Mouse (Mus musculus) ES-Bruce4 (cell line): ENCODE results near the gene Nfasc. TPM values are rescaled to one million over a fixed set of nuclear protein-coding genes. Genes with fewer than 3 reads are reported as not detected.
A peak's percentile ranks its signal among the peaks of the same experiment; 100 is the strongest.

Experiments
- H3K27ac ChIP-seq: 2 replicates; pipeline ENCODE4 v1.5.1; 2012; ENCODE audit warnings: low read length, inconsistent platforms; ENCODE audit not compliant: insufficient read depth
- H3K27me3 ChIP-seq: 2 replicates; pipeline ENCODE4 v1.6.1; 2012; ENCODE audit warnings: mild to moderate bottlenecking, low read length, inconsistent platforms; ENCODE audit not compliant: control insufficient read depth, poor library complexity, insufficient read depth, severe bottlenecking
- H3K36me3 ChIP-seq: 2 replicates; pipeline ENCODE4 v1.6.1; 2012; ENCODE audit warnings: inconsistent platforms, mild to moderate bottlenecking, low read length, moderate library complexity; ENCODE audit not compliant: control insufficient read depth, poor library complexity, insufficient read depth, severe bottlenecking
- H3K4me1 ChIP-seq: one replicate; pipeline ENCODE4 v1.8.1; 2011; ENCODE audit warnings: low read length; ENCODE audit not compliant: control insufficient read depth, insufficient read depth
- H3K4me3 ChIP-seq: 2 replicates; pipeline ENCODE4 v1.5.1; 2011; ENCODE audit warnings: low read depth, mild to moderate bottlenecking, low read length
- H3K9ac ChIP-seq: 2 replicates; pipeline ENCODE4 v1.6.1; 2012; ENCODE audit warnings: low read depth, mild to moderate bottlenecking, inconsistent platforms; ENCODE audit not compliant: poor library complexity, severe bottlenecking
- H3K9me3 ChIP-seq: replicated peaks from 2 replicates; pipeline ENCODE4 v1.6.1; 2012; ENCODE audit warnings: mild to moderate bottlenecking, low read length, inconsistent platforms; ENCODE audit not compliant: control insufficient read depth, poor library complexity, insufficient read depth, severe bottlenecking
- CTCF ChIP-seq: IDR thresholded peaks from one replicate; pipeline ENCODE4 v1.8.1; 2011; ENCODE audit warnings: low read depth, low read length
- EP300 ChIP-seq: IDR thresholded peaks from 2 replicates; pipeline ENCODE4 v1.6.1; 2011; ENCODE audit warnings: low read depth, low read length; ENCODE audit not compliant: insufficient read depth
- POLR2A ChIP-seq: IDR thresholded peaks from one replicate; pipeline ENCODE4 v1.8.1; 2011; ENCODE audit warnings: low read length; ENCODE audit not compliant: insufficient read depth
- polyA plus RNA-seq: library from polyadenylated mRNA; stranded (reverse); fragments of >200 nt; gene quantifications from 2 replicates; pipeline ENCODE4 v1.2.4, GENCODE M21; 2011; ENCODE audit warnings: low read depth; ENCODE audit not compliant: missing spikeins, insufficient read depth, insufficient read length

The Nfasc gene
- polyA plus RNA-seq, 1 experiment: 11.0 TPM

DNA sequence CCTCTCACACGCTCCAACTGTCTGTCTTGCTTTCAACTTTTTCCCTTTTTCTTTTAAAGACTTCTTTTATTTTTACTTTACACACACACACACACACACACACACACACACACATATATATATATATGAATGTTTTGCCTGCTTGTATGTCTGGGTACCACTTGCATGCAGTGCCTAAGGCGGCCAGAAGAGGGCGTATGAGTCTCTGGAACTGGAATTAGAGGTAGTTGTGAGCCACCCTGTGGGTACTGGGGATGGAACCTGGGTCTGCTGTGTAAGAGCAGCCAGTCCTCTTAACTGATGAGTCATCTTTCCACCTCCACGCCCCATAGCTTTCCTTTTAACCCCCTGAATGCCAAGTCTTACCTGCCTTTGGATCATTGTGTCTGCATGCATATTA lies 217.7 kb downstream of the Nfasc start:
- Histone ChIP-seq H3K27me3 (no peaks in the 10 kb centered on the region), H3K27ac (no peak overlapping the region), H3K9ac (no peak overlapping the region), H3K4me1 (peaks cover 3% of the 10 kb centered on the region), H3K4me3 (no peak overlapping the region), H3K9me3 (no peaks in the 10 kb centered on the region), H3K36me3 (no peaks in the 10 kb centered on the region)
- TF ChIP-seq CTCF: peak; percentile 86
- no peak for TF ChIP-seq POLR2A

- TF ChIP-seq POLR2A (no peak), CTCF (no peak), EP300 (no peak)
- Histone ChIP-seq H3K4me1 (peaks cover 3% of the 10 kb centered on the region), H3K9ac (no peak overlapping the region), H3K4me3 (no peak overlapping the region), H3K27ac (no peak overlapping the region), H3K9me3 (no peaks in the 10 kb centered on the region), H3K27me3 (no peaks in the 10 kb centered on the region), H3K36me3 (no peaks in the 10 kb centered on the region)
These were observed 218.5 kb downstream of the Nfasc start for GRCm38 (mm10) chr1:132523048-132523447.

- Histone ChIP-seq H3K4me1 (peaks cover 3% of the 10 kb centered on the region), H3K27me3 (no peaks in the 10 kb centered on the region), H3K9ac (no peak overlapping the region), H3K9me3 (no peaks in the 10 kb centered on the region), H3K27ac (no peak overlapping the region), H3K4me3 (peak overlapping the region; percentile 27), H3K36me3 (no peaks in the 10 kb centered on the region)
- TF ChIP-seq EP300: no peak
- TF ChIP-seq POLR2A: no peak
- peak; percentile 62 for TF ChIP-seq CTCF
These were observed 220.8 kb downstream of the Nfasc start for GRCm38 (mm10) chr1:132520764-132521163.

- peaks cover 3% of the 10 kb centered on the region for H3K4me1 ChIP-seq
- H3K27ac ChIP-seq: no peak overlapping the region
- no peaks in the 10 kb centered on the region for H3K9me3 ChIP-seq
- TF ChIP-seq CTCF: no peak
- no peak for TF ChIP-seq POLR2A
- TF ChIP-seq EP300: no peak
- no peak overlapping the region for H3K9ac ChIP-seq
- H3K27me3 ChIP-seq: no peaks in the 10 kb centered on the region
- H3K36me3 ChIP-seq: no peaks in the 10 kb centered on the region
- H3K4me3 ChIP-seq: no peak overlapping the region
These were observed 221.9 kb downstream of the Nfasc start for GRCm38 (mm10) chr1:132519734-132520133.

DNA sequence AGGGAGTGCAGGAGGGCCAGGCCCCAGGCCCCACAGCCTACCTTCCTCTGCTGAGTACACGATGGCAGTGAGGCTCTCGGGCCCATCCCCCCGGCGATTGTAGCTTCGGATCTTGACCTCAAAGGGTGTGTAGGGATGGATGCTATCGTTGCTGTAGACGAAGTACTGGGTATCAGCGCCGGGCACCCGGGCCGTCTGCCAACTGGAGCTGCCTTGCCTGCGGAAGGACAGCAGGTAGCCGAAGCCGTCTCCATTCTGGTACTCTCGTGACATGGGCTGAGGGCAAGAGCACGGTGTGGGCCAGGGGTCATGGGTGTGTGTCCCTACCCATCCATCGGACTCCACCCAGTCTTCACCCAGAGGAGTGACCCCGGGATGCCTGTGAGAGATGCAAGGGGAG lies 223.0 kb downstream of the Nfasc start:
- H3K9me3 ChIP-seq: no peaks in the 10 kb centered on the region
- no peak for TF ChIP-seq EP300
- TF ChIP-seq CTCF: no peak
- TF ChIP-seq POLR2A: no peak
- H3K27ac ChIP-seq: no peak overlapping the region
- H3K4me1 ChIP-seq: peaks cover 3% of the 10 kb centered on the region
- H3K4me3 ChIP-seq: no peak overlapping the region
- H3K27me3 ChIP-seq: no peaks in the 10 kb centered on the region
- H3K9ac ChIP-seq: no peak overlapping the region
- H3K36me3 ChIP-seq: no peaks in the 10 kb centered on the region

DNA sequence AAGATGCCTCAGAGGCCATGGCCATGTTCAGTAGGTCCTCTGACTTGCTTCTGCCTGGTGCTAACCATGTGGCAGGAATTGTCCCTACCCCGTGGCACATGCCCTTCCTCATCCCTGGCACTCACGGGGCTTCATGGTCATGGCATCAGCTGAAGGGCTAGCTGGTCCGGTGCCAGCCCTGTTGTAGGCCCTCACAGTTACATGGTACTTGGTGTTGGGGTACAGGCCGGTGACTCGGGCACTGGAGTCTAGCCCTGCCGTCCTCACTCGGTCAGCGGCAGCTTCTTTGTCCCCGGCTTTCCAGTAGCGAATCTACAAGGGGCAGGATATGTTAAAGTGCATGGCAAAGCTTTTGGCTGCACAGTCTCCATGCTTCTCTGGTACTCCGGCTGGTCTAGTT lies 224.8 kb downstream of the Nfasc start:
- H3K9ac ChIP-seq: no peak overlapping the region
- H3K4me1 ChIP-seq: peaks cover 3% of the 10 kb centered on the region
- no peak overlapping the region for H3K4me3 ChIP-seq
- no peaks in the 10 kb centered on the region for H3K9me3 ChIP-seq
- no peaks in the 10 kb centered on the region for H3K27me3 ChIP-seq
- no peak for TF ChIP-seq EP300
- TF ChIP-seq POLR2A: no peak
- no peak for TF ChIP-seq CTCF
- no peaks in the 10 kb centered on the region for H3K36me3 ChIP-seq
- no peak overlapping the region for H3K27ac ChIP-seq
